Mouse (Mus musculus) telencephalon, adult 2 months (tissue): ENCODE measurements at regions not wholly inside any gene's neighbourhood (a gene's known extent, or its start where the extent isn't known, plus 50 kb on each side); places are given as distances from the start of the nearest gene placed in this dataset.
A peak's percentile ranks its signal among the peaks of the same experiment; 100 is the strongest.
"Not testable (repeated sequence)": the region's sequence is repeated elsewhere in the genome, so short reads cannot be mapped to it uniquely, and the experiment has no call there.

Source experiments
- DNase-seq: peaks from one replicate; pipeline ENCODE4 v3.0.0-alpha.2; 2011; ENCODE audit warnings: low read depth, low spot score

- DNase-seq = no peak
These were observed 182.9 kb upstream of the Rpl38 start for GRCm38 (mm10) chr11:114485429-114485828.

- no peak for DNase-seq
These were observed 183.7 kb upstream of the Rpl38 start for GRCm38 (mm10) chr11:114484668-114484953.

GRCm38 (mm10) chr11:114483823-114484667, 184.3 kb upstream of the Rpl38 start:
- DNase-seq = no peak

GRCm38 (mm10) chr11:114483350-114483749, 185.0 kb upstream of the Rpl38 start:
- not testable (repeated sequence) for DNase-seq

GRCm38 (mm10) chr11:114482070-114482469, 186.3 kb upstream of the Rpl38 start:
- no peak for DNase-seq

- DNase-seq = no peak
These were observed 187.3 kb upstream of the Rpl38 start for GRCm38 (mm10) chr11:114481037-114481436.

GRCm38 (mm10) chr11:114480119-114480540, 188.2 kb upstream of the Rpl38 start:
- DNase-seq = peak; percentile 77

- no peak for DNase-seq
These were observed 189.6 kb upstream of the Rpl38 start for GRCm38 (mm10) chr11:114478736-114479135.

- no peak for DNase-seq
These were observed 191.0 kb upstream of the Rpl38 start for GRCm38 (mm10) chr11:114477365-114477764.

GRCm38 (mm10) chr11:114472501-114473260, 195.6 kb upstream of the Rpl38 start:
- DNase-seq = no peak

GRCm38 (mm10) chr11:114468394-114468793, 199.9 kb upstream of the Rpl38 start:
- DNase-seq = peak; percentile 62

- peak; percentile 65 for DNase-seq
These were observed 200.5 kb upstream of the Rpl38 start for GRCm38 (mm10) chr11:114467803-114468202.

GRCm38 (mm10) chr11:114465486-114465885, 202.8 kb upstream of the Rpl38 start:
- no peak for DNase-seq

GRCm38 (mm10) chr11:114462755-114463374, 205.5 kb upstream of the Rpl38 start:
- DNase-seq = no peak

GRCm38 (mm10) chr11:114454876-114455330, 213.4 kb upstream of the Rpl38 start:
- no peak for DNase-seq

- DNase-seq = peak; percentile 68
These were observed 219.4 kb upstream of the Rpl38 start for GRCm38 (mm10) chr11:114448776-114449401.

- no peak for DNase-seq
These were observed 220.9 kb upstream of the Rpl38 start for GRCm38 (mm10) chr11:114447461-114447847.

GRCm38 (mm10) chr11:114446617-114447460, 221.5 kb upstream of the Rpl38 start:
- no peak for DNase-seq

- no peak for DNase-seq
These were observed 222.2 kb upstream of the Rpl38 start for GRCm38 (mm10) chr11:114446075-114446616.

- no peak for DNase-seq
These were observed 224.1 kb upstream of the Rpl38 start for GRCm38 (mm10) chr11:114444211-114444610.

GRCm38 (mm10) chr11:114443444-114443843, 224.9 kb upstream of the Rpl38 start:
- no peak for DNase-seq
